Mouse (Mus musculus): Measurements from ENCODE around the gene Morn3.

Morn3 gene

DNA sequence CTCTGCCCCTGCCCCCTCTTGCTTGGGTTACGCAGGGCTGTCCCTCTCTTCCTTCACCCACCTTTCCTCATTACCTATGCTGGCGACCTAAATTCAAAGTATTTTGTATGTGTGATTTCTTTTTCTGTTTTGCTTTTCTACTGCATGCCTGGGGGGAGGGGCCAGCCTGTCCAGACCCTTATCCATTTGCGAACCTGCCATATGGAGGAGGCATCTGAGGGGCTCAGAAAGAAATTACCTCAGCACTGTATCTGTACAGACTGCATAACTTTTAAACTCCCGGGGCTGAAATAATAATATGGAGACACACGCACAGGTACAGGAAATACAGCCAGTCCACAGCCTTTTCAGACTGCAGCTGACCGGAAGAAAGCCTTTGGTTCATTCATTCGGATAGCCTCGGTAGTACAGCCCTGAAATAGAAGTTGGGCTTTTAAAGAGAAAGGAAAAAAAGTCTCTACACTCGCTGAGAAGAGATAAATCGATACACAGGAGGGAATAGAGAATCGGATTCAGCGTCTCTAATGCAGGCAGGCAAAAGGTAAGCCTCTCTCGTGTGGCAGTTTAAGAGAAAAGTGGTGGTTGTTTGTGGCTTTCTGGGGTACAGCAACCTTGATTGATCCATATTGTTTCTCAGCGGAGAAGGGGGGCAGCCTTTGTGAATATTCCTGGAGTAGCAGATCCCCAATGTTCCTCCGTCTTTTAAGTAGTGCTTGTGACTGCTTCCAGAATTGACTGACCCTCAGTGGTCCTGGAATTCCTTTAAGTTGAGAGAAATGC is 57.1 kb downstream of the Morn3 start, which contains the start of gene Kdm2b:
Kdm2b (minus strand) TSS at position 273 of the 780 bp plus-strand sequence.
- DNase-seq, result peak; percentile 53

DNA sequence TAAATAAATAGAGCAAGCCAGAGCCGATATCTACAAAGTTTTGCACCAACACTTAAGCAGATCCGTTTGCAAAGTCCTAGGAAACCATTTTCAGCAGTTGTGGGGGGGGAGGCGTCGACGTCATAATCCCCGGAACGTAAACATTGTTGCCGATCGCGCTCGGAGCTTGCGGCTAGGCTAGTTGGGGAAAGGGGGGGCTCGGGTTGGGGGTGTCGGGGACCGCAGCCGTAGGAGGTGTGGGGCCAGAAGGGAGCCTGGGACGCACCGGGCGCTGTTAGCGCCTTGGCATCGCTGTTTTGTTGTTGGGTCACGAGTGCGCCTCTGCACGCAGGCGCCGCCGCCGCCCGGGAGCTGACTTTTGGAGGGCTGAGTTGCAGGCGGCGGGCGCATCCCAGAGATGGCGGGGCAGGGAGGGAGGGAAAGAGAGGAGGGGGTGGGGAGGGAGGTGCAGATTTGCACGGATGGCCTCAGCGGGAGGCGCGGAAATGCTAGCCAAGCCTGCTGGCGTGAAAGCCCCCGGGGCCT is 57.8 kb downstream of the Morn3 start:
- peak; percentile 56 for DNase-seq

DNA sequence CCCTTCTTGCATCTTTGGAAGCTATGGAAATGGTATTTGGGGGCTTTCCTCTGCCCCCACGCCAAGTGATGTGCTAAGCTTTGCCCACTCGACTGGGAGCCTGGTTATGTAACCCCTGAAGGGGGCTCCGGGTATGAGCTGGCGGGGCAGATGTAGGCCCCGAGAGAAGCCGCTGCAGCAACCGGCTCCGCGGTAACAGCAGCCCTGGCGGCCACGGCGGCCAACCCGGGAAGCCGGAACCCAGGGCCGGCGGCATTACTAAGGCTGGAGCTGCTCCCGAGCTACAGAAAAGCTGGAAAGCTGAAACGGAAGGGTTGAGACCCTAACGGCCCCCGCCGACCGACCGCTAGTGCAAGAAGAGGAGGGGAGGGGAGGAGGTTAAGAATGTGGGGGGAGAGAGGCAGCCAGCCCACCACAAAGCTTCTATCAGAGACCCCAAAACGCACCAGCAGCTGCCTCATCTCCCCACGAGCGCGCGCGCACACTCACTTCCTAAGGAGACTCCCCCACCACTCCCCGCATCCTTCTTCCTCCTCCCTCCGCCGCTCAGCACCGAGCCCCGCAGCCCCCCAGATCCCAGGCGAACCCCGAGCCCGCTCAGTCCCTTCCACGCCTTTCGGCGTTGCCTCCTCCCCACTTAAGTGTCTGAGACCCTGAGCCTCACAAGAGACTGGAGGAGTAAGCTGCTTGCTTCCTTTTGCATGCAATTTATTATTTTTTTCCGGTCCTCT is 58.6 kb downstream of the Morn3 start:
- DNase-seq, result peak; percentile 37

- DNase-seq, result no peak
Measured at GRCm38 (mm10) chr5:122987211-122988020, 59.4 kb downstream of the Morn3 start.

DNA sequence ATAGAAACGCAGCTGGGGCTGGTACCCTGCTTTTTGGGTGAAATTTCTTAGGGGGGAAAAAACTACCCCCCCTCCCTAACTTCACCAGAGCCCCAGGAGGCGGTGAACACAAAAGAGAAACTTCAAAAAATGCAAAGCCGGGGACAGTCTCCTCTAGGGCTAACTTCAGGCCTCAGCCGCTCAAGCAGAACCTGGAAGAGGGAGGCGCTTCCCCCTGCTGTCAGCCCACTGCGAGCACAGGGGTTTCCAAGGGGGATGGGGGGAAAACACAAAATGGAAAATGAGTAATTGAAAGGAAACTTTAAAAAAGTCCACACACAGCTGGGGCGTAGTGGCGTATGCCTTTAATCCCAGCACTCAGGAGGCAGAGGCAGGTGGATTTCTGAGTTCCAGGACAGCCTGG is 60.7 kb downstream of the Morn3 start:
- no peak for DNase-seq

Measured in kidney, adult 9 months (tissue).